Mouse (Mus musculus) MEL (cell line): ENCODE data around the gene Fbp1.

ENCODE experiments used
- CTCF ChIP-seq, 3 experiments: IDR thresholded peaks in 2 of 3; conservative IDR thresholded peaks in 1 of 3; 2 replicates each; pipeline ENCODE4 v1.5.1; 2011 to 2012; ENCODE audit warnings: low read length in 3 of 3, low read depth in 2 of 3, mild to moderate bottlenecking in 2 of 3, improper control_type of control experiment in 1 of 3, inconsistent platforms in 1 of 3, mixed read lengths in 1 of 3, moderate library complexity in 1 of 3; ENCODE audit not compliant: control insufficient read depth in 1 of 3, insufficient read depth in 1 of 3, poor library complexity in 1 of 3, severe bottlenecking in 1 of 3
- HCFC1 ChIP-seq: IDR thresholded peaks from 2 replicates; pipeline ENCODE4 v1.6.1; 2012; ENCODE audit warnings: low read depth, mild to moderate bottlenecking, inconsistent platforms, low read length, improper control_type of control experiment, moderate library complexity
- RCOR1 ChIP-seq: IDR thresholded peaks from 2 replicates; pipeline ENCODE4 v1.6.1; 2012; ENCODE audit warnings: low read depth, mild to moderate bottlenecking, inconsistent platforms, low read length, improper control_type of control experiment

DNA sequence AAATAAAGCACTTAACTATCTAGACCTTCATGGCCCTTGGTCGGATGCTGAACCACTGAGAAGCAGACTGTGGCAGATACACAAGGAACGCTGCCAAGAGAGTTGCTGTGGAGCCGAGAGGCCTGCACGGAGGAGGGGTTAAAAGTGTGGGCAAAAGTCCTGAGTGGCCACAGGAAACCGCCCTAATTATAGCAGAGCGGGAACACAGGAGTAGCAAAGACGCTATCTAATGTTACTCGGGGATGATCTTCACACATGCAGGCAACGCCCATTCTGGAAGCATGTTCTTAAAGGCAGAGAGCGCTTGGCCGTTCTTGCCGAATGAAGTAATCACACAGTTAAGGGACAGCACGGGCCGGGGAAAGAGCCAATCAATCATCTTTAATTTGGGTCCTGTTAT is 31.2 kb downstream of the Fbp1 start:
- TF ChIP-seq RCOR1 (no peak), HCFC1 (no peak), CTCF (IDR thresholded peaks at IDR 0.05 in 2 of 3, conservative IDR thresholded peaks at IDR 0.05 in 1 of 3; ENCODE audit: control insufficient read depth in 1 of 3, insufficient read depth in 1 of 3, low read depth in 2 of 3, low read length in 3 of 3, poor library complexity in 1 of 3, severe bottlenecking in 1 of 3) (no peak)
